Mouse (Mus musculus): ENCODE measurements around the gene Emilin3.
A peak's percentile ranks its signal among the peaks of the same experiment; 100 is the strongest.

Gene Emilin3

DNA sequence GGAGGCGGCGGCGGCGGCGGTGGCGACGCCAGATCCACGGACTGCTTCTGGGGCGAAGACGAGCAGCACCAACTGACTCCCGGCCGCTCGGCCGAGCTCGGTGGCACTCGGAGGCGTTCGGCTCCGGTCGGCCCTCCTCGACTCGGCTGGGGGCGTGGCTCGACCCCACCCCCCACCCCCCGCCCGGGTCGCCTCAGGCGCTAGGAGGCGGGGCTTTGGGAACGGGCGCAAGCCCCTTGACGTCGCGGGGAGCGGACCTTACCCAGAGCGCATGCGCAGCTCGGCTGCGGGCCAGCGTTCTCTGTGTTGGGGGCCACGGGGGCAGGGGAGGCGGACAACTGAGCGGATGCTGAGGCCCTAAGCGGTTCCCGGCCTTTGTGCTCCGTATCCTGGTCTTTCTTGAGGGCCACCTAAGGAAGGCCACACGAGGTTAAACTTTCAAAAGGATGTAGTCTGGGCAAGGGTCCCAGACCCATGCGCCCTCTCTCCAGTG lies 39.2 kb downstream of the Emilin3 start, which contains the start of gene Zhx3:
Gene Zhx3, minus strand, starts transcription at position 109 of the 493 bp plus-strand sequence.
- DNase-seq (ENCODE audit: low read depth, low spot score), result peak; percentile 94

DNA sequence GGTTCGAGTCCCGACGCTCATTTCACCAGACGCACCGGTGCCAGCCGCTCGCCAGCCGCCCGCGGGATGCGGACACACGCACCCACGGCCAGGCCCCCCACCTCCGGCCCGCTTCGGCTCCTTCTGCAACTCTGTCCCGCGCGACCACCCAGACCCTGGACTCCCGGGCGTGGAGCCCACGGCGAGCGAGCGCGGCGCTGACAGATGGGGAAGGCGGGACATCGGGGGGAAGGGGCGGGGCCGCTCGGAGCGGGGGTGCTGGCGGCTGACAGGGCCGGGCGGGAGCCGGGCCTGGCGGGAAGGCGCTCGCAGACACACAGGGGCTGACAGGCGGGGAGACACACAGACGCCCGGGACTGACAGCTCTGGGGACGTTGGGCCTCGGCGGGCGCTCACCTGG lies 39.7 kb downstream of the Emilin3 start:
- DNase-seq (ENCODE audit: low read depth, low spot score), result peak; percentile 81

DNA sequence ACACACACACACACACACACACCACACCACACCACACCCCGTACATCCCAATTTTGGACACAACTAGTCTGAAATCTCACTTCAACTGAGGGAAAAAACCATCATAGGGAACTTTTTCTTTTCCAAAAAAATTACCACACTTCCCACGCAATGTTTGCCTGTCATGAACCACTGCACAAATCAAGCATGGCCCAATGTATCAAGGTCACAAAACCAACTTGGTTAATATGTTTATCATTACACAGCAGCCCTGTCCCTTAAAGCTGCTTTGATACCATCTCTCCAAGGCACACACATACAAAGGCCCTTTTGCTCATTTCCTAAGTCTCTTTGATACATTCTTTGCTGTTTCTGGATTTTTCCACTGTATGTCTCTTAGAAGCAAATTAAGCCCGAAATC lies 40.8 kb downstream of the Emilin3 start:
- DNase-seq (ENCODE audit: low read depth, low spot score), result no peak

DNA sequence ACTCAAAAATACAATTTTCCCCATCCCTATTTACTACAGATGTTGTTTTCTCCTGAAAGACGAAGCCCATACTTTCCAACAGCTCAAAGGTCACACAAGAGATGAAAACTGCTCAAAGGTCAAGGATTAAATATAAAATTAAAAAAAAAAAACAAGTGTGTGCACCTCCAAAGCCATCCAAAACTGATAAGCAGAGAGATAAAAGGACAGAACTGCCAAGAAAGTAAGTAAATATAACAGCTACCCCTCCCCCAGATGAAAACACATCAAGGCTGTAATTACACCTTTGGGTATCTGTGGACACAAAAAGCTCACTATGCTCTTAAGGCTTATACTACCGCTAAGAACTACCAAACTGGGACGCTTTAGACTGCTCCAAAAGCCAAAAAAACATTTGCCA lies 42.7 kb downstream of the Emilin3 start:
- DNase-seq (ENCODE audit: low read depth, low spot score), result no peak

DNA sequence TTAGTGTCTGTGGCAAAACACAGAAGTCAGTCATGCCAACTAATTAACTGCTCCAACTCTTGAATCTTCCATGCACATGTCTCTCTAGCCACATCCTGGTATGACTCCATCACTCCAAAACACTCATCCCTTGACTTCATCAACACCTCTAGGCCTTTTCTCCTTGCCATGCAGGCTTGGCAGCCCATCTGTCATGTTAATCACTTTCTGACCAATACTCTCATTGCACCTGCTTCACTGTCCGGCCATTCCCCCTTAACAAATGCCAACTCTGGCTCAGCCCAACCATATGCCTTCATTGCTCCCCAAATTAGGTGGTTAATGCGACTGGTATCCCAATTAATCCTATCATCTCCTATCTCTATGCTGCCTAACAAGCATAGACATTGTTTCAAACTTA lies 46.9 kb downstream of the Emilin3 start:
- DNase-seq (ENCODE audit: low read depth, low spot score), result no peak

DNA sequence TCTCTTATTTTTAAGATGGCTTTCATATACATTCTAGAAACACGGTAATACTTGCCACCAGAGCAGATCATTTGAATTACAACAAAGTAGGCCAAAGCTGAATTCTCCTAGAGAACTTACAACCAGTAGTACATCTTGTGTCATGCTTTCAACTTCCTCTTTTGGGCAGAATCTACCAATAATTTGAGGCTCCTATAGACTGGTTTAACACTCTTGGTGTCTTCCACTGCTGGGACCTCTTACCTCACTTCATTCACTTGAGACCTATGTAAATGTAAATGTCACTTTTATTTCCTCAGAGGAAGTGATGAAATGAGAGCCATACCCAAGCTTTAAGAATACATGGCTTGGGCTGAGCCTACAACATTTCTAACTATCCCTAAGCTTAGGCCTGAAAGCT lies 48.0 kb downstream of the Emilin3 start:
- no peak for DNase-seq (ENCODE audit: low read depth, low spot score)

DNA sequence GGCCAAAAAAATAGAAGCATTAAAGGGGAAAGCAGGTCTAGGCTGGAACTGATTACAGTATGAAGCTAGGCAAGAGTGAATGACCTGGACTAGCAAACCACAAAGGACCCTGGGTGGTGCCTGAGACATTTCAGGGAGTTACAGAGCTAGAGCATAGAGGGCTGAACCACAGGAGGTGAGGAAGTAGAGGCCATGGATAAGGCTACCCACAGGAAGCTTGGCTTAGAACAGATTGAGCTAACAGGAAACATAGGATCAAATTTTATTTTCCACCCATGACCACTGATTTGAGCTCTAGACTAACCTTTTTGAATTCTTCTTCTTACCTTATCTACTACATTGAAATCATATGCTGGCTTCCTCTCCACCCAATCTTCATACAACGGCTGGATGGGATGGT lies 51.8 kb downstream of the Emilin3 start:
- DNase-seq (ENCODE audit: low read depth, low spot score), result no peak

All from CD4-positive helper T cell, adult 2 months (primary cell).